ENCODE assay signal across 15 mouse cellular contexts in the genomic region with DNA sequence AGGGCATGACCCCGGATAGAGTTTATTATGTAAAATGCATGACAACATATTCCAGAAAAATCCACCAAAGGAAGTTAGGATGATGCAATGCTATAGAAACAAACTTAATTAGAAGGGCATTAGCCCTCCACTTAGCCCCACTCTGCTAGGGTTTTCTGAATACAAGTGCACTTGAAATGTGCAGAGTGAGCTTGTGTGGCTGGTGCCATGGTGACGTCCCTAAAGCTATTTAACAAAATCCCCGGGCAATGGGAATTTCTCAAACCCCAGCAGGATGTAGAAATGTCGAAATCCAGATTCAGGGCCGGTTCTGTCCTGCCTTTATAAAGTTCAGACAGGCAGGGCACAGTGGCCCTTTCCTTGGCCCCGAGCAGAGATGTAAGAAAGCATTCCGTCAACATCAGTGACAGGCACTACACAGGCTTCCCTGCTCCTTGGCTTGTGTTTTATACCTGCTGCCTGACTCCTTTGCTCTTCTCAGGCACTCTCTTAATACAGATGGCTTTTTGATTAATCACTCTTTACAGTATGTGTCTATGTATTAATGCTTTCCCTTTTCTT. TPM values are rescaled to one million over a fixed set of nuclear protein-coding genes. Genes with fewer than 3 reads are reported as not detected.
DNase-seq lines count a peak whose midpoint lies in the region; ATAC-seq and TF ChIP-seq lines count a peak whose summit lies in the region.
"Had no signal": no experiment of that assay in that cellular context is flagged by ENCODE, and none has a peak within 500 bp of the region (broad histone marks: within the 10 kb centered on the region; RNA-seq: fewer than 3 reads in every experiment).

No protein-coding gene starts in this region.

- no peaks in the 10 kb centered on the region for H3K36me3 ChIP-seq in hindbrain, embryonic 13.5 days
- H3K36me3 ChIP-seq in hindbrain, postnatal 0 days (ENCODE audit: insufficient read depth, low read length) = no peaks in the 10 kb centered on the region
- no peaks in the 10 kb centered on the region for H3K36me3 ChIP-seq in forebrain, embryonic 16.5 days (ENCODE audit: control insufficient read depth, insufficient read depth)
- no peaks in the 10 kb centered on the region for H3K36me3 ChIP-seq in lung, postnatal 0 days (ENCODE audit: insufficient read depth, low read length)
- H3K36me3 ChIP-seq: limb, embryonic 10.5 days; neural tube, embryonic 12.5 days had no signal

- no peak overlapping the region for H3K9ac ChIP-seq in hindbrain, embryonic 13.5 days
- no peak overlapping the region for H3K9ac ChIP-seq in hindbrain, postnatal 0 days (replicated peaks; ENCODE audit: low read length)
- H3K9ac ChIP-seq in forebrain, embryonic 16.5 days (replicated peaks; ENCODE audit: low read depth, low read length) = no peak overlapping the region
- H3K9ac ChIP-seq in lung, postnatal 0 days (replicated peaks; ENCODE audit: low read depth) = no peak overlapping the region
- H3K9ac ChIP-seq: heart, embryonic 12.5 days; neural tube, embryonic 12.5 days had no signal

- no peak overlapping the region for H3K27ac ChIP-seq in hindbrain, embryonic 13.5 days
- no peak overlapping the region for H3K27ac ChIP-seq in hindbrain, postnatal 0 days
- H3K27ac ChIP-seq in forebrain, embryonic 16.5 days (ENCODE audit: low read length) = no peak overlapping the region
- H3K27ac ChIP-seq in lung, postnatal 0 days (ENCODE audit: low read length) = no peak overlapping the region
- H3K27ac ChIP-seq: limb, embryonic 10.5 days; neural tube, embryonic 12.5 days had no signal

- no peak overlapping the region for H3K4me2 ChIP-seq in hindbrain, embryonic 13.5 days
- no peak overlapping the region for H3K4me2 ChIP-seq in hindbrain, postnatal 0 days (ENCODE audit: low read depth, low read length)
- no peak overlapping the region for H3K4me2 ChIP-seq in forebrain, embryonic 16.5 days (ENCODE audit: low read length)
- no peak overlapping the region for H3K4me2 ChIP-seq in lung, postnatal 0 days (replicated peaks; ENCODE audit: low read depth, low read length)
- H3K4me2 ChIP-seq: heart, embryonic 12.5 days; neural tube, embryonic 12.5 days had no signal

- H3K27me3 ChIP-seq in hindbrain, embryonic 13.5 days = no peaks in the 10 kb centered on the region
- no peaks in the 10 kb centered on the region for H3K27me3 ChIP-seq in hindbrain, postnatal 0 days (ENCODE audit: insufficient read depth, low read length)
- no peaks in the 10 kb centered on the region for H3K27me3 ChIP-seq in Patski
- H3K27me3 ChIP-seq in forebrain, embryonic 16.5 days (replicated peaks; ENCODE audit: control insufficient read depth, insufficient read depth, low read length) = no peaks in the 10 kb centered on the region
- H3K27me3 ChIP-seq in lung, postnatal 0 days (replicated peaks; ENCODE audit: insufficient read depth, low read length) = no peaks in the 10 kb centered on the region
- H3K27me3 ChIP-seq: heart, embryonic 12.5 days; neural tube, embryonic 12.5 days had no signal

- CTCF ChIA-PET in Patski (lab: Charles Lee) = no interaction called here

- in situ Hi-C loops in Patski (cut with MboI; ENCODE audit: low pct_unique_long_range_greater_than_20kb) = no loop called here

- DNase-seq in hindbrain, postnatal 0 days (ENCODE audit: low spot score) = no peak
- no peak for DNase-seq in Patski (ENCODE audit: low read depth, low spot score)
- peak; percentile 85 for DNase-seq in lung, postnatal 0 days (ENCODE audit: low spot score)
- no peak for DNase-seq in urinary bladder, postnatal 14 days (ENCODE audit: low spot score)
- no peak for DNase-seq in thymus, postnatal 4 days
- DNase-seq in Muller cell, postnatal 12 days (ENCODE audit: inconsistent ontology term) = no peak
- DNase-seq: cerebellum, adult 11-12 months; gastrocnemius, postnatal 14 days; kidney, adult 9 months; layer of hippocampus, adult 9-11 months had no signal

- WGBS in hindbrain, embryonic 13.5 days = 60% methylated on average over 7 of the region's 7 CpGs
- WGBS in hindbrain, postnatal 0 days = 34% methylated on average over 7 of the region's 7 CpGs
- 21% methylated on average over 7 of the region's 7 CpGs for WGBS in forebrain, embryonic 16.5 days
- 35% methylated on average over 7 of the region's 7 CpGs for WGBS in lung, postnatal 0 days

- TF ChIP-seq CTCF in hindbrain, postnatal 0 days (IDR thresholded peaks at IDR 0.05; ENCODE audit: low read depth) = no peak
- TF ChIP-seq CTCF in Patski (IDR thresholded peaks at IDR 0.05) = no peak
- TF ChIP-seq CTCF in lung, postnatal 0 days (IDR thresholded peaks at IDR 0.05) = no peak

- H3K4me1 ChIP-seq in hindbrain, embryonic 13.5 days (replicated peaks) = 0 out of 2 replicates have a peak, but pooled peaks cover 4% of the 10 kb centered on the region
- 0 out of 2 replicates have a peak, but pooled peaks cover 3% of the 10 kb centered on the region for H3K4me1 ChIP-seq in hindbrain, postnatal 0 days (ENCODE audit: insufficient read depth, low read length)
- no peaks in the 10 kb centered on the region for H3K4me1 ChIP-seq in forebrain, embryonic 16.5 days (replicated peaks; ENCODE audit: control insufficient read depth, insufficient read depth, low read length)
- H3K4me1 ChIP-seq in lung, postnatal 0 days (ENCODE audit: insufficient read depth, low read depth, low read length) = peaks cover 4% of the 10 kb centered on the region; the same call in 1 of the 2 replicates
- H3K4me1 ChIP-seq: limb, embryonic 10.5 days; neural tube, embryonic 12.5 days had no signal

- 0 out of 2 replicates have a peak, but pooled peaks have one; percentile 46 for ATAC-seq in hindbrain, embryonic 13.5 days (ENCODE audit: low FRiP score)
- no peak for ATAC-seq in hindbrain, postnatal 0 days
- peak; percentile 36 for ATAC-seq in Patski
- ATAC-seq in forebrain, embryonic 16.5 days = peak; percentile 49; the same call in 1 of the 2 replicates
- peak; percentile 91 for ATAC-seq in lung, postnatal 0 days

- POLR2A ChIA-PET in Patski (lab: Charles Lee) = no interaction called here

- H3K4me3 ChIP-seq in hindbrain, embryonic 13.5 days = no peak overlapping the region
- H3K4me3 ChIP-seq in hindbrain, postnatal 0 days (ENCODE audit: low read length) = no peak overlapping the region
- no peak overlapping the region for H3K4me3 ChIP-seq in forebrain, embryonic 16.5 days (replicated peaks; ENCODE audit: low read length)
- no peak overlapping the region for H3K4me3 ChIP-seq in lung, postnatal 0 days (ENCODE audit: low read depth, low read length)
- H3K4me3 ChIP-seq: heart, embryonic 12.5 days; limb, embryonic 10.5 days; neural tube, embryonic 12.5 days had no signal

- peak; percentile 50; the same call in 1 of the 2 replicates for TF ChIP-seq EP300 in lung, postnatal 0 days (IDR thresholded peaks at IDR 0.05)

- no peaks in the 10 kb centered on the region for H3K9me3 ChIP-seq in hindbrain, embryonic 13.5 days
- H3K9me3 ChIP-seq in hindbrain, postnatal 0 days (ENCODE audit: low read length) = no peaks in the 10 kb centered on the region
- H3K9me3 ChIP-seq in forebrain, embryonic 16.5 days (ENCODE audit: control insufficient read depth, low read length) = no peaks in the 10 kb centered on the region
- H3K9me3 ChIP-seq in lung, postnatal 0 days (ENCODE audit: low read length) = no peaks in the 10 kb centered on the region
- H3K9me3 ChIP-seq: heart, embryonic 12.5 days; limb, embryonic 10.5 days; neural tube, embryonic 12.5 days had no signal

RNA-seq across cellular contexts. Expression of a gene that starts 47.7 kb away (rescaled TPM):
- polyA plus RNA-seq in hindbrain, embryonic 13.5 days (2015; fragmentation: Nextera tagmentation; extraction: Ambion mirVana) = 11.8 and 14.0 TPM in 2 replicates
- 11.0 and 11.6 TPM in 2 replicates for total RNA-seq in hindbrain, postnatal 0 days (2014; rRNA removed)
- 10.7 and 11.6 TPM in 2 replicates for polyA plus RNA-seq in hindbrain, postnatal 0 days (2015; fragmentation: Nextera tagmentation; extraction: Ambion mirVana)
- polyA plus RNA-seq in Patski (2021) = 7.5 TPM
- 12.0 and 12.5 TPM in 2 replicates for polyA plus RNA-seq in forebrain, embryonic 16.5 days (2015; fragmentation: Nextera tagmentation; extraction: Ambion mirVana)
- polyA plus RNA-seq in lung, postnatal 0 days (2015; fragmentation: Nextera tagmentation; extraction: Ambion mirVana) = 23.0 and 35.0 TPM in 2 replicates
